21 mouse cellular contexts compared by ENCODE assay signal in genomic region chr7:50514830-50515229, GRCm38 (mm10).
"Had no signal": no experiment of that assay in that cellular context is flagged by ENCODE, and none has a peak within 500 bp of the region (broad histone marks: within the 10 kb centered on the region; RNA-seq: fewer than 3 reads in every experiment).

No protein-coding gene starts in this region.

- DNase-seq: kidney, adult 2 months; kidney, postnatal 25 days; left cerebral cortex, postnatal 4 days; liver, postnatal 0 days; lung, embryonic 14.5 days; right cerebral cortex, adult 18-20 months; right cerebral cortex, postnatal 14 days; right cerebral cortex, postnatal 4 days; thymus, postnatal 25 days had no signal

- H3K4me3 ChIP-seq: limb, embryonic 12.5 days; limb, embryonic 15.5 days; midbrain, embryonic 12.5 days; midbrain, embryonic 15.5 days; neural tube, embryonic 12.5 days; neural tube, embryonic 15.5 days had no signal

- H3K27me3 ChIP-seq: limb, embryonic 12.5 days; limb, embryonic 15.5 days; midbrain, embryonic 12.5 days; midbrain, embryonic 15.5 days; neural tube, embryonic 12.5 days; neural tube, embryonic 15.5 days had no signal

- H3K9me3 ChIP-seq: limb, embryonic 12.5 days; limb, embryonic 15.5 days; midbrain, embryonic 12.5 days; midbrain, embryonic 15.5 days; neural tube, embryonic 12.5 days; neural tube, embryonic 15.5 days had no signal

- H3K27ac ChIP-seq: kidney, postnatal 0 days; limb, embryonic 12.5 days; limb, embryonic 15.5 days; liver, embryonic 14.5 days; macrophage; midbrain, embryonic 12.5 days; midbrain, embryonic 15.5 days; neural tube, embryonic 12.5 days; neural tube, embryonic 15.5 days; stomach, postnatal 0 days had no signal

- H3K4me1 ChIP-seq: limb, embryonic 12.5 days; limb, embryonic 15.5 days; midbrain, embryonic 12.5 days; midbrain, embryonic 15.5 days; neural tube, embryonic 12.5 days; neural tube, embryonic 15.5 days had no signal

- H3K4me2 ChIP-seq: limb, embryonic 12.5 days; limb, embryonic 15.5 days; liver, embryonic 11.5 days; lung, embryonic 14.5 days; midbrain, embryonic 12.5 days; midbrain, embryonic 15.5 days; neural tube, embryonic 12.5 days; neural tube, embryonic 15.5 days had no signal

- ATAC-seq: liver, postnatal 0 days; lung, postnatal 0 days; midbrain, embryonic 15.5 days had no signal

- H3K9ac ChIP-seq: limb, embryonic 12.5 days; limb, embryonic 15.5 days; liver, embryonic 14.5 days; liver, postnatal 0 days; lung, embryonic 14.5 days; midbrain, embryonic 12.5 days; midbrain, embryonic 15.5 days; neural tube, embryonic 12.5 days; neural tube, embryonic 15.5 days had no signal

- H3K36me3 ChIP-seq: limb, embryonic 12.5 days; limb, embryonic 15.5 days; midbrain, embryonic 12.5 days; midbrain, embryonic 15.5 days; neural tube, embryonic 12.5 days; neural tube, embryonic 15.5 days had no signal
